Mouse (Mus musculus) MEL (cell line): ENCODE measurements around the gene Baat. TPM values are rescaled to one million over a fixed set of nuclear protein-coding genes. Genes with fewer than 3 reads are reported as not detected.

Experiments
- DNase-seq: peaks from one replicate; pipeline ENCODE4 v3.0.0; 2011; ENCODE audit warnings: low read depth, low spot score
- H3K27ac ChIP-seq: 2 replicates; pipeline ENCODE4 v1.5.1; 2012; ENCODE audit warnings: low read depth, mild to moderate bottlenecking, control low read depth, low read length, moderate library complexity; ENCODE audit not compliant: control insufficient read depth
- H3K27me3 ChIP-seq, 2 experiments: fragments of 150-350 bp in 1 of 2; sonication (generic) in 1 of 2; 2 replicates each; pipeline ENCODE4 v1.6.1; 2012; ENCODE audit warnings: low read length in 2 of 2, mild to moderate bottlenecking in 2 of 2, improper control_type of control experiment in 1 of 2, moderate library complexity in 1 of 2; ENCODE audit not compliant: insufficient read depth in 2 of 2, control insufficient read depth in 1 of 2
- H3K36me3 ChIP-seq, 2 experiments: 2 replicates each; pipeline ENCODE4 v1.6.1; 2012 to 2014; ENCODE audit warnings: low read length in 2 of 2, improper control_type of control experiment in 1 of 2, inconsistent platforms in 1 of 2, mild to moderate bottlenecking in 1 of 2; ENCODE audit not compliant: insufficient read depth in 2 of 2, control insufficient read depth in 1 of 2
- H3K4me1 ChIP-seq, 2 experiments: fragments of 150-350 bp in 1 of 2; sonication (generic) in 1 of 2; 2 replicates each; pipeline ENCODE4 v1.6.1; 2012; ENCODE audit warnings: low read length in 2 of 2, improper control_type of control experiment in 1 of 2, mild to moderate bottlenecking in 1 of 2; ENCODE audit not compliant: insufficient read depth in 2 of 2, control insufficient read depth in 1 of 2
- H3K4me3 ChIP-seq, 2 experiments: fragments of 150-350 bp in 1 of 2; sonication (generic) in 1 of 2; 2 replicates each; pipeline ENCODE4 v1.5.1; 2012; ENCODE audit warnings: low read depth in 2 of 2, low read length in 2 of 2, mild to moderate bottlenecking in 2 of 2, moderate library complexity in 2 of 2, control low read depth in 1 of 2, improper control_type of control experiment in 1 of 2; ENCODE audit not compliant: control insufficient read depth in 1 of 2, insufficient read depth in 1 of 2
- H3K79me2 ChIP-seq: 2 replicates; pipeline ENCODE4 v1.6.1; 2012; ENCODE audit warnings: mild to moderate bottlenecking, low read length, moderate library complexity; ENCODE audit not compliant: control insufficient read depth, poor library complexity, insufficient read depth
- H3K9ac ChIP-seq: 2 replicates; pipeline ENCODE4 v1.6.1; 2012; ENCODE audit warnings: low read depth, mild to moderate bottlenecking, control low read depth, low read length, moderate library complexity; ENCODE audit not compliant: control insufficient read depth, poor library complexity, severe bottlenecking
- H3K9me3 ChIP-seq: fragments of 150-350 bp; sonication (generic); replicated peaks from 2 replicates; pipeline ENCODE4 v1.6.1; 2012; ENCODE audit warnings: mild to moderate bottlenecking, low read length, improper control_type of control experiment, moderate library complexity; ENCODE audit not compliant: insufficient read depth
- BHLHE40 ChIP-seq: IDR thresholded peaks from 2 replicates; pipeline ENCODE4 v1.6.1; 2012; ENCODE audit warnings: low read depth, mild to moderate bottlenecking, inconsistent platforms, low read length, improper control_type of control experiment, borderline replicate concordance
- CHD1 ChIP-seq: IDR thresholded peaks from 2 replicates; pipeline ENCODE4 v1.6.1; 2012; ENCODE audit warnings: low read depth, mild to moderate bottlenecking, inconsistent platforms, low read length, improper control_type of control experiment
- CTCF ChIP-seq, 3 experiments: IDR thresholded peaks in 2 of 3; conservative IDR thresholded peaks in 1 of 3; 2 replicates each; pipeline ENCODE4 v1.5.1; 2011 to 2012; ENCODE audit warnings: low read length in 3 of 3, low read depth in 2 of 3, mild to moderate bottlenecking in 2 of 3, improper control_type of control experiment in 1 of 3, inconsistent platforms in 1 of 3, mixed read lengths in 1 of 3, moderate library complexity in 1 of 3; ENCODE audit not compliant: control insufficient read depth in 1 of 3, insufficient read depth in 1 of 3, poor library complexity in 1 of 3, severe bottlenecking in 1 of 3
- E2F4 ChIP-seq: IDR thresholded peaks from 2 replicates; pipeline ENCODE4 v1.6.1; 2011; ENCODE audit warnings: low read depth, low read length, improper control_type of control experiment, borderline replicate concordance
- ELF1 ChIP-seq: IDR thresholded peaks from 2 replicates; pipeline ENCODE4 v1.6.1; 2014; ENCODE audit warnings: low read depth, mild to moderate bottlenecking, inconsistent platforms, low read length, improper control_type of control experiment, moderate library complexity
- ETS1 ChIP-seq: IDR thresholded peaks from 2 replicates; pipeline ENCODE4 v1.6.1; 2012; ENCODE audit warnings: low read depth, mild to moderate bottlenecking, inconsistent platforms, low read length, improper control_type of control experiment, moderate library complexity
- GABPA ChIP-seq: IDR thresholded peaks from 2 replicates; pipeline ENCODE4 v1.6.1; 2012; ENCODE audit warnings: low read depth, mild to moderate bottlenecking, inconsistent platforms, low read length, improper control_type of control experiment, moderate library complexity
- GATA1 ChIP-seq: IDR thresholded peaks from 2 replicates; pipeline ENCODE4 v1.6.1; 2011; ENCODE audit warnings: low read depth, low read length, improper control_type of control experiment
- HCFC1 ChIP-seq: IDR thresholded peaks from 2 replicates; pipeline ENCODE4 v1.6.1; 2012; ENCODE audit warnings: low read depth, mild to moderate bottlenecking, inconsistent platforms, low read length, improper control_type of control experiment, moderate library complexity
- JUND ChIP-seq: IDR thresholded peaks from 2 replicates; pipeline ENCODE4 v1.6.1; 2011; ENCODE audit warnings: low read depth, mild to moderate bottlenecking, improper control_type of control experiment, low read length
- MAX ChIP-seq: IDR thresholded peaks from 2 replicates; pipeline ENCODE4 v1.6.1; 2011; ENCODE audit warnings: low read length, improper control_type of control experiment
- MAZ ChIP-seq: IDR thresholded peaks from 2 replicates; pipeline ENCODE4 v1.6.1; 2012; ENCODE audit warnings: low read depth, mild to moderate bottlenecking, inconsistent platforms, low read length, improper control_type of control experiment
- MEF2A ChIP-seq: IDR thresholded peaks from 2 replicates; pipeline ENCODE4 v1.6.1; 2014; ENCODE audit warnings: low read depth, mild to moderate bottlenecking, inconsistent platforms, low read length, improper control_type of control experiment; ENCODE audit not compliant: poor library complexity, insufficient replicate concordance, severe bottlenecking; ENCODE audit errors: extremely low read depth
- MXI1 ChIP-seq: IDR thresholded peaks from 2 replicates; pipeline ENCODE4 v1.6.1; 2011; ENCODE audit warnings: mild to moderate bottlenecking, low read depth, low read length, improper control_type of control experiment
- MYB ChIP-seq: IDR thresholded peaks from 2 replicates; pipeline ENCODE4 v1.6.1; 2011; ENCODE audit warnings: mild to moderate bottlenecking, low read depth, low read length, improper control_type of control experiment
- NRF1 ChIP-seq: IDR thresholded peaks from 2 replicates; pipeline ENCODE4 v1.6.1; 2014; ENCODE audit warnings: low read depth, mild to moderate bottlenecking, inconsistent platforms, low read length, improper control_type of control experiment, moderate library complexity; ENCODE audit not compliant: poor library complexity, insufficient read depth, severe bottlenecking
- POLR2A ChIP-seq, 2 experiments: IDR thresholded peaks; 2 replicates each; pipeline ENCODE4 v1.6.1; 2011 to 2012; ENCODE audit warnings: low read length in 2 of 2, mild to moderate bottlenecking in 2 of 2, control low read depth in 1 of 2, improper control_type of control experiment in 1 of 2, low read depth in 1 of 2, moderate library complexity in 1 of 2; ENCODE audit not compliant: control insufficient read depth in 1 of 2, insufficient read depth in 1 of 2, poor library complexity in 1 of 2
- POLR2AphosphoS2 ChIP-seq: IDR thresholded peaks from 2 replicates; pipeline ENCODE4 v1.6.1; 2011; ENCODE audit warnings: low read length, improper control_type of control experiment
- POLR2AphosphoS5 ChIP-seq: IDR thresholded peaks from 2 replicates; pipeline ENCODE4 v1.6.1; 2012; ENCODE audit warnings: low read depth, borderline replicate concordance, mild to moderate bottlenecking, inconsistent platforms, low read length, moderate library complexity, mixed read lengths
- RCOR1 ChIP-seq: IDR thresholded peaks from 2 replicates; pipeline ENCODE4 v1.6.1; 2012; ENCODE audit warnings: low read depth, mild to moderate bottlenecking, inconsistent platforms, low read length, improper control_type of control experiment
- SIN3A ChIP-seq: IDR thresholded peaks from 2 replicates; pipeline ENCODE4 v1.6.1; 2012; ENCODE audit warnings: low read length, improper control_type of control experiment, inconsistent platforms
- SMC3 ChIP-seq: IDR thresholded peaks from 2 replicates; pipeline ENCODE4 v1.6.1; 2011; ENCODE audit warnings: low read depth, low read length, improper control_type of control experiment
- TCF12 ChIP-seq: IDR thresholded peaks from 2 replicates; pipeline ENCODE4 v1.6.1; 2014; ENCODE audit warnings: low read depth, mild to moderate bottlenecking, inconsistent platforms, low read length, improper control_type of control experiment, moderate library complexity
- UBTF ChIP-seq: IDR thresholded peaks from 2 replicates; pipeline ENCODE4 v1.6.1; 2012; ENCODE audit warnings: low read depth, mild to moderate bottlenecking, inconsistent platforms, low read length, improper control_type of control experiment, moderate library complexity, borderline replicate concordance; ENCODE audit not compliant: insufficient read depth
- ZC3H11A ChIP-seq: IDR thresholded peaks from 2 replicates; pipeline ENCODE4 v1.6.1; 2012; ENCODE audit warnings: low read depth, mild to moderate bottlenecking, inconsistent platforms, low read length, improper control_type of control experiment
- ZKSCAN1 ChIP-seq: IDR thresholded peaks from 2 replicates; pipeline ENCODE4 v1.6.1; 2012; ENCODE audit warnings: low read depth, mild to moderate bottlenecking, inconsistent platforms, low read length, improper control_type of control experiment, moderate library complexity
- polyA plus RNA-seq, 2 experiments: library from polyadenylated mRNA; stranded (reverse) in 1 of 2; unstranded in 1 of 2; fragments of >175 nt in 1 of 2; fragments of >200 nt in 1 of 2; gene quantifications; 2 replicates each; pipeline versions ENCODE4 v1.2.1 to v1.2.4; 2012; ENCODE audit warnings: low replicate concordance in 2 of 2, low read depth in 1 of 2; ENCODE audit not compliant: insufficient read length in 2 of 2, insufficient read depth in 1 of 2, missing spikeins in 1 of 2
- total RNA-seq: library from RNA; depleted of rRNA; stranded (reverse); fragments of 300-350 nt; gene quantifications from 2 replicates; pipeline ENCODE4 v1.2.3, GENCODE M21; 2012

The Baat gene
- total and polyA plus RNA-seq, 3 experiments, result 0.15 TPM; not detected in 2

- TF ChIP-seq NRF1 (no peak), TCF12 (no peak)
Measured at GRCm38 (mm10) chr4:49535675-49536294, 29.4 kb upstream of the Baat start (continued).

- Histone ChIP-seq H3K27me3 (no peaks in the 10 kb centered on the region), H3K79me2 (no peaks in the 10 kb centered on the region), H3K9me3 (no peaks in the 10 kb centered on the region), H3K9ac (no peak overlapping the region), H3K4me1 (no peaks in the 10 kb centered on the region), H3K27ac (no peak overlapping the region), H3K4me3 (no peak overlapping the region), H3K36me3 (no peaks in the 10 kb centered on the region)
- TF ChIP-seq GABPA (no peak), POLR2AphosphoS5 (no peak), ETS1 (no peak), SMC3 (no peak), GATA1 (no peak), ELF1 (no peak), POLR2A (IDR thresholded peaks at IDR 0.05; ENCODE audit: control insufficient read depth in 1 of 2, insufficient read depth in 1 of 2, low read depth in 1 of 2, low read length in 2 of 2, poor library complexity in 1 of 2) (no peak), MEF2A (no peak), MYB (no peak), CTCF (IDR thresholded peaks at IDR 0.05 in 2 of 3, conservative IDR thresholded peaks at IDR 0.05 in 1 of 3; ENCODE audit: control insufficient read depth in 1 of 3, insufficient read depth in 1 of 3, low read depth in 2 of 3, low read length in 3 of 3, poor library complexity in 1 of 3, severe bottlenecking in 1 of 3) (no peak), ZC3H11A (no peak), HCFC1 (no peak)
- no peak for DNase-seq
Measured at GRCm38 (mm10) chr4:49535036-49535435, 28.7 kb upstream of the Baat start.

- no peak for TF ChIP-seq ELF1
- no peak for TF ChIP-seq RCOR1
- TF ChIP-seq E2F4, result no peak
- TF ChIP-seq CTCF (IDR thresholded peaks at IDR 0.05 in 2 of 3, conservative IDR thresholded peaks at IDR 0.05 in 1 of 3; ENCODE audit: control insufficient read depth in 1 of 3, insufficient read depth in 1 of 3, low read depth in 2 of 3, low read length in 3 of 3, poor library complexity in 1 of 3, severe bottlenecking in 1 of 3), result no peak
- TF ChIP-seq JUND, result no peak
- TF ChIP-seq MAZ, result no peak
- TF ChIP-seq MXI1, result no peak
- no peak for TF ChIP-seq CHD1
- no peak for TF ChIP-seq TCF12
- TF ChIP-seq BHLHE40, result no peak
- TF ChIP-seq UBTF, result no peak
- no peak for TF ChIP-seq POLR2AphosphoS2
- TF ChIP-seq MAX, result no peak
- TF ChIP-seq SMC3, result no peak
- TF ChIP-seq ETS1, result no peak
- TF ChIP-seq SIN3A, result no peak
- no peak for TF ChIP-seq MYB
- TF ChIP-seq NRF1, result no peak
- no peak for TF ChIP-seq POLR2A (IDR thresholded peaks at IDR 0.05; ENCODE audit: control insufficient read depth in 1 of 2, insufficient read depth in 1 of 2, low read depth in 1 of 2, low read length in 2 of 2, poor library complexity in 1 of 2)
- no peak for TF ChIP-seq ZKSCAN1
- Histone ChIP-seq H3K4me3 (no peak overlapping the region), H3K36me3 (peaks cover 0 to 18% of the 10 kb centered on the region in 2 experiments; a peak in 2 of 4 replicates), H3K9me3 (no peaks in the 10 kb centered on the region), H3K9ac (no peak overlapping the region), H3K79me2 (peaks cover 31% of the 10 kb centered on the region), H3K4me1 (peaks cover 5 to 16% of the 10 kb centered on the region in 2 experiments; a peak in 3 of 4 replicates), H3K27ac (no peak overlapping the region), H3K27me3 (no peaks in the 10 kb centered on the region)
- no peak for DNase-seq
Measured at GRCm38 (mm10) chr4:49522576-49522975, 16.2 kb upstream of the Baat start.
